Mouse (Mus musculus) CH12.LX (cell line): ENCODE measurements at regions not wholly inside any gene's neighbourhood (a gene's known extent, or its start where the extent isn't known, plus 50 kb on each side); places are given as distances from the start of the nearest gene placed in this dataset.

Experiments
- DNase-seq: peaks from one replicate; pipeline ENCODE4 v3.0.0-alpha.2; 2013; ENCODE audit errors: extremely low read depth
- H3K27ac ChIP-seq: 2 replicates; pipeline ENCODE4 v1.5.1; 2012; ENCODE audit warnings: low read depth, mild to moderate bottlenecking, control low read depth, moderate library complexity; ENCODE audit not compliant: insufficient read depth
- H3K27me3 ChIP-seq: replicated peaks from 2 replicates; pipeline ENCODE3; 2012; ENCODE audit warnings: inconsistent platforms
- H3K36me3 ChIP-seq, 2 experiments: replicated peaks in 1 of 2; 2 replicates each; pipeline versions ENCODE3 to v1.6.1; 2012; ENCODE audit warnings: inconsistent platforms in 1 of 2, low read length in 1 of 2, mild to moderate bottlenecking in 1 of 2, mixed read lengths in 1 of 2, moderate library complexity in 1 of 2; ENCODE audit not compliant: control insufficient read depth in 1 of 2, insufficient read depth in 1 of 2
- H3K4me1 ChIP-seq, 2 experiments: 2 replicates each; pipeline ENCODE4 v1.6.1; 2012; ENCODE audit warnings: inconsistent platforms in 1 of 2, moderate library complexity in 1 of 2; ENCODE audit not compliant: insufficient read depth in 2 of 2, control insufficient read depth in 1 of 2
- H3K4me2 ChIP-seq: 2 replicates; pipeline ENCODE4 v1.6.1; 2012; ENCODE audit warnings: low read depth, mild to moderate bottlenecking, control low read depth; ENCODE audit not compliant: poor library complexity, insufficient read depth, severe bottlenecking
- H3K4me3 ChIP-seq, 3 experiments: fragments of 150-350 bp in 1 of 3; sonication (generic) in 1 of 3; replicated peaks in 1 of 3; 2 replicates each; pipeline versions ENCODE3 to v1.5.1; 2011 to 2012; ENCODE audit warnings: low read depth in 2 of 3, low read length in 2 of 3, mild to moderate bottlenecking in 2 of 3, moderate library complexity in 2 of 3, control low read depth in 1 of 3, improper control_type of control experiment in 1 of 3, inconsistent platforms in 1 of 3, mixed read lengths in 1 of 3; ENCODE audit not compliant: poor library complexity in 1 of 3
- H3K79me2 ChIP-seq: replicated peaks from 2 replicates; pipeline ENCODE4 v1.6.1; 2012; ENCODE audit warnings: mild to moderate bottlenecking, moderate library complexity; ENCODE audit not compliant: control insufficient read depth, poor library complexity, insufficient read depth, severe bottlenecking; ENCODE audit errors: extremely low read depth
- H3K9ac ChIP-seq: 2 replicates; pipeline ENCODE4 v1.6.1; 2012; ENCODE audit warnings: low read depth, mild to moderate bottlenecking, control low read depth, moderate library complexity; ENCODE audit not compliant: insufficient read depth
- H3K9me3 ChIP-seq: replicated peaks from 2 replicates; pipeline ENCODE3; 2012; ENCODE audit warnings: low read length, inconsistent platforms, mixed read lengths
- BHLHE40 ChIP-seq: IDR thresholded peaks from 2 replicates; pipeline ENCODE4 v1.6.1; 2011; ENCODE audit warnings: mild to moderate bottlenecking, low read depth, low read length, improper control_type of control experiment
- CHD1 ChIP-seq: IDR thresholded peaks from 2 replicates; pipeline ENCODE4 v1.6.1; 2012; ENCODE audit warnings: low read depth, low read length, improper control_type of control experiment, inconsistent platforms
- CHD2 ChIP-seq: IDR thresholded peaks from 2 replicates; pipeline ENCODE4 v1.6.1; 2011; ENCODE audit warnings: low read length, improper control_type of control experiment
- ELF1 ChIP-seq: IDR thresholded peaks from 2 replicates; pipeline ENCODE4 v1.6.1; 2014; ENCODE audit warnings: low read depth, mild to moderate bottlenecking, inconsistent platforms, low read length, improper control_type of control experiment
- EP300 ChIP-seq: IDR thresholded peaks from 2 replicates; pipeline ENCODE4 v1.6.1; 2011; ENCODE audit warnings: low read length, improper control_type of control experiment
- ETS1 ChIP-seq: conservative IDR thresholded peaks from 2 replicates; pipeline ENCODE4 v1.6.1; 2012; ENCODE audit warnings: low read depth, mild to moderate bottlenecking, inconsistent platforms, low read length, improper control_type of control experiment, moderate library complexity
- GABPA ChIP-seq: IDR thresholded peaks from 2 replicates; pipeline ENCODE4 v1.6.1; 2012; ENCODE audit warnings: low read depth, low read length, improper control_type of control experiment, inconsistent platforms; ENCODE audit not compliant: insufficient replicate concordance
- IRF4 ChIP-seq: IDR thresholded peaks from 2 replicates; pipeline ENCODE4 v1.6.1; 2014; ENCODE audit warnings: low read depth, mild to moderate bottlenecking, inconsistent platforms, low read length, improper control_type of control experiment
- JUN ChIP-seq: IDR thresholded peaks from 2 replicates; pipeline ENCODE4 v1.6.1; 2011; ENCODE audit warnings: low read depth, mild to moderate bottlenecking, low read length, improper control_type of control experiment, moderate library complexity; ENCODE audit not compliant: insufficient read depth
- JUND ChIP-seq: conservative IDR thresholded peaks from 2 replicates; pipeline ENCODE4 v1.6.1; 2011; ENCODE audit warnings: low read depth, low read length, improper control_type of control experiment
- KAT2A ChIP-seq: IDR thresholded peaks from 2 replicates; pipeline ENCODE4 v1.6.1; 2012; ENCODE audit warnings: low read length, improper control_type of control experiment, inconsistent platforms; ENCODE audit not compliant: insufficient replicate concordance
- MEF2A ChIP-seq: IDR thresholded peaks from 2 replicates; pipeline ENCODE4 v1.6.1; 2014; ENCODE audit warnings: low read depth, mild to moderate bottlenecking, inconsistent platforms, low read length, improper control_type of control experiment, borderline replicate concordance
- MYC ChIP-seq: IDR thresholded peaks from 2 replicates; pipeline ENCODE4 v1.6.1; 2011; ENCODE audit warnings: low read depth, mild to moderate bottlenecking, improper control_type of control experiment, low read length
- PAX5 ChIP-seq: IDR thresholded peaks from 2 replicates; pipeline ENCODE4 v1.6.1; 2012; ENCODE audit warnings: low read length, inconsistent platforms, mixed read lengths
- POLR2AphosphoS2 ChIP-seq: IDR thresholded peaks from 2 replicates; pipeline ENCODE4 v1.6.1; 2011; ENCODE audit warnings: low read depth, low read length, improper control_type of control experiment
- RAD21 ChIP-seq: IDR thresholded peaks from 2 replicates; pipeline ENCODE4 v1.6.1; 2011; ENCODE audit warnings: low read depth, mild to moderate bottlenecking, low read length, improper control_type of control experiment, moderate library complexity
- RCOR1 ChIP-seq: conservative IDR thresholded peaks from 2 replicates; pipeline ENCODE4 v1.6.1; 2012; ENCODE audit warnings: low read depth, mild to moderate bottlenecking, inconsistent platforms, low read length, improper control_type of control experiment
- SIN3A ChIP-seq: IDR thresholded peaks from 2 replicates; pipeline ENCODE4 v1.6.1; 2012; ENCODE audit warnings: low read length, improper control_type of control experiment, inconsistent platforms
- SMC3 ChIP-seq: IDR thresholded peaks from 2 replicates; pipeline ENCODE4 v1.6.1; 2011; ENCODE audit warnings: low read depth, low read length, improper control_type of control experiment
- TBP ChIP-seq: conservative IDR thresholded peaks from 2 replicates; pipeline ENCODE4 v1.6.1; 2011; ENCODE audit warnings: low read depth, low read length, improper control_type of control experiment
- USF1 ChIP-seq: IDR thresholded peaks from 2 replicates; pipeline ENCODE4 v1.6.1; 2014; ENCODE audit warnings: low read depth, mild to moderate bottlenecking, inconsistent platforms, low read length, improper control_type of control experiment
- ZC3H11A ChIP-seq: IDR thresholded peaks from 2 replicates; pipeline ENCODE4 v1.6.1; 2012; ENCODE audit warnings: low read depth, mild to moderate bottlenecking, inconsistent platforms, low read length, improper control_type of control experiment
- ZKSCAN1 ChIP-seq: IDR thresholded peaks from 2 replicates; pipeline ENCODE4 v1.6.1; 2012; ENCODE audit warnings: low read depth, inconsistent platforms, low read length, improper control_type of control experiment, borderline replicate concordance
- ZMIZ1 ChIP-seq: IDR thresholded peaks from 2 replicates; pipeline ENCODE4 v1.6.1; 2012; ENCODE audit warnings: low read depth, mild to moderate bottlenecking, inconsistent platforms, low read length, improper control_type of control experiment
- ZNF384 ChIP-seq: IDR thresholded peaks from 2 replicates; pipeline ENCODE4 v1.6.1; 2012; ENCODE audit warnings: low read depth, low read length, improper control_type of control experiment, inconsistent platforms
- dilution Hi-C: fragments of 300-500 bp; cut with MboI; formaldehyde crosslinking; loops from 2 replicates; pipeline ENCODE4 v1.14.3; 2020; ENCODE audit warnings: low sequenced_read_pairs; ENCODE audit not compliant: extremely low pct_unique_long_range_greater_than_20kb, extremely low pct_ligation_motif_present
- in situ Hi-C: fragments of 300-500 bp; cut with MboI; formaldehyde crosslinking; loops from 3 replicates; pipeline ENCODE4 v1.14.3; 2019; ENCODE audit warnings: low sequenced_read_pairs, low pct_ligation_motif_present, low pct_unique_long_range_greater_than_20kb, mixed read lengths

GRCm38 (mm10) chr5:118436474-118437306 is 123.8 kb upstream of the Med13l start:
- dilution Hi-C loops (no loop called here), in situ Hi-C loops (no loop called here)
- DNase-seq: no peak
- Histone ChIP-seq H3K4me3 (no peak overlapping the region), H3K4me1 (no peaks in the 10 kb centered on the region), H3K36me3 (no peaks in the 10 kb centered on the region), H3K79me2 (no peaks in the 10 kb centered on the region), H3K9me3 (no peaks in the 10 kb centered on the region), H3K9ac (no peak overlapping the region), H3K27me3 (no peaks in the 10 kb centered on the region), H3K27ac (no peak overlapping the region), H3K4me2 (no peak overlapping the region)
- no peak for TF ChIP-seq SMC3
- no peak for TF ChIP-seq ZMIZ1
- TF ChIP-seq CHD1: no peak
- no peak for TF ChIP-seq BHLHE40
- TF ChIP-seq SIN3A: no peak
- TF ChIP-seq RAD21: no peak
- TF ChIP-seq PAX5: no peak
- no peak for TF ChIP-seq EP300
- TF ChIP-seq IRF4: no peak
- TF ChIP-seq POLR2AphosphoS2: no peak
- TF ChIP-seq RCOR1: no peak
- no peak for TF ChIP-seq JUN
- TF ChIP-seq KAT2A: no peak
- TF ChIP-seq JUND: no peak
- no peak for TF ChIP-seq TBP
- TF ChIP-seq MYC: no peak
- no peak for TF ChIP-seq CHD2
- no peak for TF ChIP-seq ZC3H11A
- TF ChIP-seq ETS1: no peak
- no peak for TF ChIP-seq GABPA

- no peak overlapping the region for H3K9ac ChIP-seq
- dilution Hi-C loops (no loop called here), in situ Hi-C loops (no loop called here)
- H3K36me3 ChIP-seq: no peaks in the 10 kb centered on the region
- no peak overlapping the region for H3K4me3 ChIP-seq
- no peaks in the 10 kb centered on the region for H3K4me1 ChIP-seq
- H3K27ac ChIP-seq: no peak overlapping the region
- no peak for DNase-seq
- H3K9me3 ChIP-seq: no peaks in the 10 kb centered on the region
- H3K27me3 ChIP-seq: no peaks in the 10 kb centered on the region
- no peak overlapping the region for H3K4me2 ChIP-seq
- TF ChIP-seq KAT2A (no peak), MEF2A (no peak), GABPA (no peak), RCOR1 (no peak), ZKSCAN1 (no peak), TBP (no peak), ZNF384 (no peak), ELF1 (no peak), USF1 (no peak)
- H3K79me2 ChIP-seq: no peaks in the 10 kb centered on the region
These were observed 123.2 kb upstream of the Med13l start for GRCm38 (mm10) chr5:118437307-118437610.
